Mouse (Mus musculus) adipose tissue, adult 10 weeks (tissue): ENCODE results near the gene Gpr150. TPM values are rescaled to one million over a fixed set of nuclear protein-coding genes. Genes with fewer than 3 reads are reported as not detected.

Experiments
- polyA plus RNA-seq: library from polyadenylated mRNA; stranded (reverse); fragments of 350-450 nt; fragmentation: Illumina TruSeq; extraction: RNeasy Lipid Tissue Mini Kit (QIAGEN cat#74804); gene quantifications from one replicate; pipeline ENCODE4 v1.2.3, GENCODE M21; 2014; ENCODE audit warnings: low read depth, low replicate concordance

The Gpr150 gene
- 0.14 TPM for polyA plus RNA-seq

GRCm38 (mm10) chr13:76056896-76057266 is at the start of gene Gpr150:
TSS of gene Gpr150 (minus strand) at chr13:76056996.

DNA sequence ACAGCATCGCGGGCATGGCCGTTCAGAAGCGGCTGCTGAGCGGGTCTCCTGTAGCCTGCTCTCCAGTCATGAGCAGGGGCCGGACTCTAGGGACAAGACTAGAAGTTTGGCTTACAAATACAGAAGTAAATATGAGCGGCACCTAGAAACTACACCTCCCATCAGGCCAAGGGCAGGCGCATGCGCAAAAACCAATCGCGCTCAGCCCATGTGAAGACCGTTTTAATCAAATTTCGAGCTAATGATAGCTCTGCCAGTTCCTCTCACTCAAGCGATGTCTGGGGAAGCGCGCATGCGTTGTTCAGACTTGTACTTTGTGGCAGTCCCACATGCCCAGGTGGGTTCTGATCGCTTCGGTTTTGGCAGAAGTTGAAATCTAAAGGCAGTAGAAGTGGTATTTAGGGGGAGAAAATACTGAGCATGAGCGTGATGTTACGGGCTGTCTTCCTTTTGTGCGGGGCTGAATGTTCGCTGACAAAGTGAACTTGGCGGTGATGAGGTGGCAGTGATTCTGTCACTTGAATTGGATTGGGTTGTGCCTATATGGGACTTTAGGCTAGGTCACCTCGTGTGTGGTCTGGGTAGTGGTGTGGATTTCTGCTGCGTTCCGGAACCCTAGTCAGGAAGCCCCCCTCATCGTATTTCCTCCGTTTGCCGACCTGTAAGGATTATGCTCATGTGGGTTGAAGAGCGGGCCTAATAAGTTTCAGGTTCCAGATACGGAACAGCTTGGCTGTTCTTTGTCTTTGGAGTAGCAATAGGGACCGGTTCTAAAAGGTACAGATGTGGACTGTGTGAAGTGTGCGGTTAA is 41.9 kb upstream of the Gpr150 start, which contains the start of the genes Arsk and Ttc37:
TSS of gene Arsk (minus strand) at position 168 of the 811 bp plus-strand sequence.
TSS of gene Ttc37 (plus strand) at position 242 of the 811 bp plus-strand sequence.

DNA sequence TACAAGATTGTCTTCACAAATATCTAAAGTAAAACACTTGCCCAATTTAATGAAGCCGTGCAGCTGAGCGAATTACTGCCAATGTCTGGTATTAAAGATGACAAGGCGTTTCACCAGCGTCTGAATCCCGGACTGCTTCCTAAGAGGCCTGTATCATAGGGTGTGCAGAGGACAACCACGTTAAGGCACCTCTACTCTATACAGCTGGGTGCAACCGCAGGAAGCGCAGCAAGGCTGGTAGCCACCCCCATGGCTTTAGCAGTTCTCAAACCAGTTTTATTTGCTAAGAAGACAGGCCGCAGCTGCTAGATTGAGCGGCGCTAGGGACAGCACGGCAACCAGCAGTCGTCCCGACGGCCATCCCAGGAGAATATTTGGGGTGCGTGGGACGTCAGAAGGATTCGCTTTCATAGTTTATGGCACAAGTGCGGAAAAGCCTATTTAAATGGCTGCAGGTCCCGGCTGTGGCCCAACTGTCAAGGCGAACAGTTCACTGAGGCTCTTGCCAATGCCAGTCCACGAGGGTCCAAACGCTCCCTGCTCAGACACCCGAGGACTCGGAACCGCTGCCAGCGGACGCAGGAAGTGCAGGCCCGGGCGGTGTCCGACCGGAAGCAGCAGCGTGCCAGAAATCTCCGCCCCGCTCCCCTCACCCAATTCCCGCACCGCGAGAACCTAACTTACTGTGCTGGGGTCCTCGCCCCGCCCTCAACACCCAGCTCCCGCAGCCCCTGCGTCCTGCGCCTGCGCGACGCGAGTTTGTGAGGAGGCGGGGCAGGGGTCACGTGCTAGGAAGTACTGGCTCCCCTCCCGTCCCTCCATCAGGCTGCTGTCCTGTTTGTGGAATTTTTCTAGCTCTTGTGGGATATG is 38.6 kb downstream of the Gpr150 start, which contains the start of gene Rfesd:
TSS of gene Rfesd (minus strand) at position 746 of the 870 bp plus-strand sequence.

Other genes with a start within 250 kb of the Gpr150 start
- gene Glrx, start 217.1 kb downstream of the Gpr150 start, polyA plus RNA-seq, result 50.5 TPM
- 14.3 TPM for gene Rhobtb3, start 113.1 kb downstream of the Gpr150 start, polyA plus RNA-seq
- 3.7 TPM for gene Spata9, start 89.8 kb downstream of the Gpr150 start, polyA plus RNA-seq
- gene Rfesd, start 38.3 kb downstream of the Gpr150 start, polyA plus RNA-seq, result 25.0 TPM
- gene Arsk, start 41.7 kb upstream of the Gpr150 start, polyA plus RNA-seq, result 13.6 TPM
- gene Ttc37, start 41.7 kb upstream of the Gpr150 start, polyA plus RNA-seq, result 9.6 TPM
- 1.2 TPM for gene Fam81b, start 248.1 kb upstream of the Gpr150 start, polyA plus RNA-seq